Mouse (Mus musculus) hematopoietic multipotent progenitor cell, adult 10-12 weeks (in vitro differentiated cells): ENCODE measurements around the gene Mmgt1. TPM values are rescaled to one million over a fixed set of nuclear protein-coding genes. Genes with fewer than 3 reads are reported as not detected.

Experiments
- polyA plus RNA-seq: library from polyadenylated mRNA; stranded (reverse); fragments of >175 nt; gene quantifications from 2 replicates; pipeline ENCODE4 v1.2.3, GENCODE M21; 2012; ENCODE audit warnings: low replicate concordance

The Mmgt1 gene
- 0.39 and 0.85 TPM in 2 replicates for polyA plus RNA-seq

DNA sequence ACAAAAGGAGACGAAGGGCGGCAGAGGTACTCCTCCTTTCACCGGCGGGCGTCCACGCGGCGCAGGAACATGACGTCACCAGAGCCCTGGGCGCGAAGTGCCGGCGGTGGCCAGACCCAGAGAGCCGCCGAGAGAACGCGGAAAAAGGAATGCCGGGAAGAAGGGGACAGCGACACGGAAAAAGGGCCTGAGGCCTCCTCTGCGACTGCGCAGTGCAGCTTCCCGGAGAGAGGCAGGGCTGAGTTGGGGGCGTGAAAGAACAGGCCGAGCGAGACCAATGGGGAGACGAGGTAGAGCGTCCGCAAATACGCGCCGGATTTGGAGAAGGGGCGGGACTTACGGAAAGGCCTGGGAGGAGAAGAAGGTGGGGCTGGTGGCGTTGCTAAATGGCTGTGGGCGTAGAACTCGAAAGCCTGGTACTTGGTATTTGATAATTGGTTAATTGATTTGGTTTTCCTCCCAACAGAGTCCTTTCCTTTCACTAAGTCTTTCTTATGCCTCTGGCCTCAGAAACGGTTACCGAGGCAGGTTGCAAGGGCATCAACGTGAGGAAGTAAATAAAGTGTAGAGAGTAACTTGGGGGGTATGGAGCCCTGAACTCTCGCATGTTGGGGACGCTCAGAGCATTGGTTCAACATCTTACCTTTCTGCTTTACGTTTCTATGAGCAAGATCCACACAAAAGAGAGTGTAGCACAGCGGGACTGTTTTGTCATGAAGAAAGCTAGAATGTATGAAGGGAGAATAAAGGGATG lies at the start of gene Mmgt1:
Gene Mmgt1, minus strand, starts transcription at position 183 of the 754 bp plus-strand sequence.

DNA sequence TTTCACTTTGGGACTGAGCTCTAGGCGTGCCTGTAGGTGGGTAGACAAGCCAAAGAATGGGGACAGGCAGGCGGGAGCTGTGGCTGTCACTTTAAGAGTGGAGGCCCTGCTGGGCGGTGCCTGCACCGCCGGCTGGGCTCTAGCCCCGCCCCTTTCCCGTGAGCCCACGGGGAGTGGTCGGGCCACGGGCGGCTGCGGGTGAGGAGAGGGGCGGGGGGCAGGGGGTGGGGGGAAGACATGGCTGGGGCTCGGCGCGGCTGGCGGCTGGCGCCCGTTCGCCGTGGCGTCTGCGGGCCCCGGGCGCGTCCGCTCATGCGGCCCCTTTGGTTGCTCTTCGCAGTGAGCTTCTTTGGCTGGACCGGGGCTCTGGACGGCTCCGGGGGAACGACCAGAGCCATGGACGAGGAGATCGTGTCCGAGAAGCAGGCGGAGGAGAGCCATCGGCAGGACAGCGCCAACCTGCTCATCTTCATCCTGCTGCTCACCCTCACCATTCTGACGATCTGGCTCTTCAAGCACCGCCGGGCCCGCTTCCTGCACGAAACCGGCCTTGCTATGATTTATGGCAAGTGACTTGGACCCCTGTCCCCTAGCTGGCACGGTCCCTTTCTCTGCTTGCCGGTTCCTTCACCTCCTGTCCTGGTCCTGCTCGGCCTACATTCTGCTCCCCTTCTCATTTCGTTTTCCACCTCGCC lies 11.9 kb upstream of the Mmgt1 start, which contains the start of gene Slc9a6:
Gene Slc9a6, plus strand, starts transcription at position 135 of the 695 bp plus-strand sequence.

DNA sequence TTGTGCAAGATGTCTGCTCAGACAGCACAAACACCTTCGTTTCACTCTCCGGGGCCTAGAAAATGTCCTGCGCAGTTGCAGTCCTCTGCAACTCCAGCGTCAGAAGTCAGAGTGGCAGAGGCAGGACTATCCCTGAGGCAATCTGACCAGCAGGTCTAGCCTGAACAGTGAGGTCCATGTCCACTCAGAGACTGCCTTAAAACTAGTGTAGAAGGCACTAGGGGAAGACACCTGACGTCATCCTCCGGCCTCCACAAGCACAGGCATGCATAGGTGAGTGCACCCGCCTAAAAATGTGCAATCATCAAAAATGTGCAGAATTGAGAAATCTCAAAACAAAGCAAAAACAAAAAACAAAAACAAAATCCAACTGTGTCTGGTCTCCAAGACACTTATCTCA lies 48.4 kb downstream of the Mmgt1 start, which contains the start of gene Gm648:
Gene Gm648, minus strand, starts transcription at position 101 of the 400 bp plus-strand sequence.

Other genes with a start within 250 kb of the Mmgt1 start
- 0.35 and 0.81 TPM in 2 replicates for gene Smim10l2a, start 223.5 kb downstream of the Mmgt1 start, polyA plus RNA-seq
- gene Gm2174, start 150.1 kb downstream of the Mmgt1 start, polyA plus RNA-seq: not detected in 2 replicates
- gene Ints6l, start 143.2 kb downstream of the Mmgt1 start, polyA plus RNA-seq: 3.6 and 4.4 TPM in 2 replicates
- not detected in 2 replicates for gene Gm10477, start 73.3 kb downstream of the Mmgt1 start, polyA plus RNA-seq
- not detected in 2 replicates for gene Gm648, start 48.5 kb downstream of the Mmgt1 start, polyA plus RNA-seq
- 10.4 and 33.9 TPM in 2 replicates for gene Slc9a6, start 11.7 kb upstream of the Mmgt1 start, polyA plus RNA-seq
- 0.13 and 0.43 TPM in 2 replicates for gene Fhl1, start 133.7 kb upstream of the Mmgt1 start, polyA plus RNA-seq
- 0.17 TPM in 1 of 2 replicates, not detected in the other for gene Map7d3, start 224.3 kb upstream of the Mmgt1 start, polyA plus RNA-seq